15 mouse cellular contexts compared by ENCODE assay signal in genomic region chr9:46845276-46845675, GRCm38 (mm10).
DNase-seq lines count a peak whose midpoint lies in the region; ATAC-seq and TF ChIP-seq lines count a peak whose summit lies in the region.
"Had no signal": no experiment of that assay in that cellular context is flagged by ENCODE, and none has a peak within 500 bp of the region (broad histone marks: within the 10 kb centered on the region; RNA-seq: fewer than 3 reads in every experiment).

No protein-coding gene starts in this region.

- H3K4me1 ChIP-seq in cerebellum, adult 2 months (ENCODE audit: control insufficient read depth, insufficient read depth, low read length): peaks cover 3% of the 10 kb centered on the region
- H3K4me1 ChIP-seq: heart, embryonic 15.5 days had no signal

- no peak for TF ChIP-seq POLR2A in cerebellum, adult 2 months (IDR thresholded peaks at IDR 0.05; ENCODE audit: borderline replicate concordance, insufficient read depth, low read length)

- no peak overlapping the region for H3K27ac ChIP-seq in cerebellum, adult 2 months (ENCODE audit: insufficient read depth, low read length)
- H3K27ac ChIP-seq in left cerebral cortex, adult 2 months: peak overlapping the region; percentile 21; the same call in 1 of the 2 replicates
- H3K27ac ChIP-seq: heart, embryonic 15.5 days had no signal

- no peak overlapping the region for H3K4me3 ChIP-seq in cerebellum, adult 2 months (replicated peaks; ENCODE audit: insufficient read depth, low read depth, low read length)
- H3K4me3 ChIP-seq in left cerebral cortex, adult 2 months: no peak overlapping the region
- H3K4me3 ChIP-seq: heart, embryonic 15.5 days had no signal

- intact Hi-C loops in left cerebral cortex, adult 2 months (cut with DNase I): no loop called here

- no peaks in the 10 kb centered on the region for H3K27me3 ChIP-seq in cerebellum, adult 2 months (ENCODE audit: control insufficient read depth, insufficient read depth, low read length)
- H3K27me3 ChIP-seq: heart, embryonic 15.5 days had no signal

- DNase-seq in cerebellum, adult 2 months: peak; percentile 14 to 15
- DNase-seq in cerebellum, adult 9-10 months: no peak
- no peak for DNase-seq in left cerebral cortex, adult 2 months (ENCODE audit: extremely low spot score in 1 of 2, low spot score in 2 of 2)
- DNase-seq in left cerebral cortex, adult 8-10 months (ENCODE audit: low spot score in 2 of 2): no peak
- DNase-seq in cerebellum, postnatal 25 days: peak; percentile 43 to 66
- DNase-seq in ovary, postnatal 36 days (ENCODE audit: low spot score): peak; percentile 5
- no peak for DNase-seq in thymus, postnatal 14 days
- DNase-seq: liver; spleen, adult 18-20 months had no signal

- no peak for TF ChIP-seq CTCF in cerebellum, adult 2 months (IDR thresholded peaks at IDR 0.05; ENCODE audit: borderline replicate concordance, insufficient read depth, low read depth, low read length)
- no peak for TF ChIP-seq CTCF in left cerebral cortex, adult 2 months (IDR thresholded peaks at IDR 0.05)

- no peak for ATAC-seq in CD4-positive, CD25-positive, alpha-beta regulatory T cell, adult 4 months
- ATAC-seq: activated CD4-positive, CD25-positive, alpha-beta regulatory T cell, adult 4 months; intestine, embryonic 16.5 days; lung, postnatal 0 days; midbrain, embryonic 16.5 days had no signal

- WGBS in cerebellum, adult 2 months: 10% methylated on average over 3 of the region's 3 CpGs

Comparison
In these comparisons a context has a peak if more than half of its experiments do, and no peak if none do; other contexts are left out.
1. DNase-seq: peak in cerebellum, adult 2 months (2 of 2), cerebellum, postnatal 25 days (2 of 2) and ovary, postnatal 36 days (single experiment); none in cerebellum, adult 9-10 months (single experiment), left cerebral cortex, adult 2 months (0 of 2), left cerebral cortex, adult 8-10 months (0 of 2) and thymus, postnatal 14 days (single experiment).